Mouse (Mus musculus) ZHBTc4 (cell line): Measurements from ENCODE around the gene Ppp1ca.

ENCODE experiments used
- DNase-seq: peaks from one replicate; pipeline ENCODE4 v3.0.0-alpha.2; 2011; ENCODE audit warnings: low read depth, low spot score

The Ppp1ca gene

DNA sequence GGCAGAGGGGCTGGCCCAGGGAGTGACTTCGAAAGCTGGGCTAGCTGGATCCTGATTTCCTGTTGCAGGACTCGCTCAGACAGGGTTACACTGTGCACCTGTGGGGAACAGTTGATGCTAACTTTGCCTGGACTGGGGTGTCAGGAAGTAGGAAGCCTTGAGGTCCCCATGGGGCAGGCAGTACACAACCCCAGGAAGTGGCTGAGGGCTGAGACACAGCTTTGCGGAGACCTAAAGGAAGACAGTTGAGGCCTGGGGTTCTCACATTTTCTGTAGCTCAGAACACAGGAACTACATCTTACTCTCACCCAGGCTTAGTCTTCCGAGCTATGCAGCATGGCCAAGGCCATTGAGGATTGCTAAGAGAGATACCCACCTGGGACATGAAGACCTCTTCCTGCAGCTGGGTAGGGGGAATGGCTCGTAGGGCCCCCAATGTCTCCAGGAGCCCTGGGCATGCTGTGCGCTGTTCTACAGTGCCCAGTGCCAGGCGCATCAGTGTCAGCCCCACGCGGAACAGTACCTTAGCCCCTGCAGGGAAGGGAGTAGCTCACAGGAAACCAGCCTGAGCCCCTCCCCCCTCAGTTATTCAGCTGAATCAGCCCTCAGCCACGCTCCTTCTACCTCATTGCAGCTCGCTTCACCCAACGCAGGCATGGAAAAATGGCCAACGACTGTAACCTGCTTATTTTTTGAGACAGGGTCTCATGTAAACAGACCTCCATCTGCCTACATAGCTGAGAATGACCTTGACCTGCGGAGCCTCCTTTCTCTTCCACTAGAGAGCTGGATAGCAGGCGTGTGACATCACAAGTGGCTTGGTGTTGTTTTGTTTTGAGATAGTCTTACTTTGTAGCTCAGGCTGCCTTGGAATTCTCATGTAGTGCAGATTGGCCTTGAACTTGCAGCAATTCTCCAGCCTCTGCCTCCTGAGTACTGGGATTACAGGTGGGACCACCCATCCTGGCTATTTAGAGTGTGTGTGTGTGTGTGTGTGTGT is 6.6 kb upstream of the Ppp1ca start:
- DNase-seq = peak; percentile 61

GRCm38 (mm10) chr19:4187303-4187702 is 4.6 kb upstream of the Ppp1ca start:
- no peak for DNase-seq

GRCm38 (mm10) chr19:4189051-4189620 is 2.7 kb upstream of the Ppp1ca start:
- no peak for DNase-seq

GRCm38 (mm10) chr19:4190831-4191334 is 982 bp upstream of the Ppp1ca start, which contains the start of gene Tbc1d10c:
Tbc1d10c (minus strand) TSS chr19:4191284.
- no peak for DNase-seq

DNA sequence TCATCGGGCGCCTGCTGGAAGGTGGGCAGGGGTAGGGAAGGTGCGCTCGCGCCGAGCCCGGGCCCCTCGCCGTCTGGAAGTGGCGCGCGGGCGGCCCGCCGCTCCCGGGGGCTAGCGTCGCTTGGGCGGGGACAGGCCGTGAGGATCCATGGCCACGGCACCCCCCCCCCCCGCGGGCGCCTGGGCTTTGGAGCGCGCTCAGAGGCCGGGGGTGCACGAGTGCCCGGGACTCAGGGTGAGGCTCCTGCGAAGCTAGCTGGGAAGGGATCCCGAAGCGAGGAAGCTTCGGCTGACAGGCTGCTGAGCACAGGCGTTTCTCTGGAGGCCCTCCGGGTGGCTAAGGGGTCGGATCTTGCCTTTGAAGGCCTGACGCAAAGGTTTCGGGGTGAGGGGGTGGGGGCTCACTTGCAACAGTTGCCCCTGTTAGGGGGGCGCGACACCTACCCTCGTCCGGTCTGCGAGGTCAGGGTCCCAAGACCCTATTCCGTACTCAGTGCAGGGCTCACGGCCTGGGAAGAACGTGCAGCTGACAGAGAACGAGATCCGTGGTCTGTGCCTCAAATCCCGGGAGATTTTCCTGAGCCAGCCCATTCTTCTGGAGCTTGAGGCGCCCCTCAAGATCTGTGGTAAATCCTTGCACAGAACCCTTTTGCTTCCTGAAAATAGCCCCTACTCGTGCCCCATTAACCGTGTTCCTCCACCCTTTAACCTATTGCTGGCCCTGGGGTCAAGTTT is 553 bp downstream of the Ppp1ca start:
- no peak for DNase-seq

DNA sequence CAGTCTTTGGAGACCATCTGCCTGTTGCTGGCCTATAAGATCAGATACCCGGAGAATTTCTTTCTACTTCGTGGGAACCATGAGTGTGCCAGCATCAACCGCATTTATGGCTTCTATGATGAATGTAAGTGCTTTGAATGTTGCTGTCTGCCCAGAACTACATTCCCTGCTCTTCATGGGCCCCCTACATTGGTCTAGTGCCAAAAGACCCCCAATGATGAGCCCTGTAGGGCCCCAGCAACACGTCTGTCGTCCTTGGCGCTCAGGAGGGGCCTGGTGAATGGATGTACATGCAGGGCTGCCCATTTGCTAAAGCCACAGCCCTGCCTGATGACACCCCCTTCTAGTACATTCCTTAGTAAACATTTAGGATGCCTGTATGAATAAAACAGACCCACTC is 1.3 kb downstream of the Ppp1ca start:
- no peak for DNase-seq

DNA sequence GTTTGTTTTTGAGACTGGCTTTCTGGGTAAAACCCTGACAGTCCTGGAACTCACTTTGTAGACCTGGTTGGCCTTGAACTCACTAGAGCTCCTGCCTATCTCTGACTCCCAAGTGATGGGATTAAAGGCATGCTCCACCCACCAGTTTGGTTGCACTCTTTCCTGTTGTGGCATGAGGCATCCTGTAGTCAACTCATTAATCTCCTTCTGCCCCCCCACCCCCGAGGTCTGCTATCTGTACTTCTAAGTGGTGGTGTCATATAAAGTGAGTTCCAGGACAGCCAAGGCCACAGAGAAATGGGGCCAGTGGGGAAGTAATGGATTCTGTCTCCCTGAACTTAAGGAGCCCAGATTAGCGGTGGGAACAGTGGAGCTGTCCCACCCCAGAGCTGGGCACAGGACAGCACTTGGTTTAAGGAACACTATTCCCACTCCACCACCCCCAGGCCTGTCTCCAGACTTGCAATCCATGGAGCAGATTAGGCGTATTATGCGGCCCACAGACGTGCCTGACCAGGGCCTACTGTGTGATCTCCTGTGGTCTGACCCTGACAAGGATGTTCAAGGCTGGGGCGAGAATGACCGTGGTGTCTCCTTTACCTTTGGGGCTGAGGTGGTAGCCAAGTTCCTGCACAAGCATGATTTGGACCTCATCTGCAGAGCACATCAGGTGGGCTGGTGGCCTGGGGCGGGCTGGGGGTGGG is 2.3 kb downstream of the Ppp1ca start:
- no peak for DNase-seq

GRCm38 (mm10) chr19:4194776-4195650 is 3.1 kb downstream of the Ppp1ca start:
- DNase-seq = no peak

DNA sequence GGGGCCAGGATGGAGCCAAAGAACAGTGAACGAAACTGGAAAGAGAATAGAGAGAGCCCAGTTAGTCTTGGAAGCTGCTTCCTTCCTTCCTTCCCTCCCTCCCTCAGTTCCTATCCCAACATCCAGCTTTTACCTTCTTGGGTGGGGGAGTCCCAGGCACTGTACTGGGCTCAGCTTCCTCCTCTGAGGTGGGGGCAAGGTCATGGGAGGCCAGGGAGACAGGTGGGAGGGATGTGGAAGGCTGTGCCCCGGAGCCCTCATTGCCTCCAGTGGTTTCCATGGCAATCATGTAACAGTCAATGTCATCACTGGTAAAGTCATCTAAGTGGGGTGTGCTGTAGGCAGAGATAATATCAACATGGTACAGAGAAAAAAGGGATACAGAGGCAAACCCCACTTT is 4.2 kb downstream of the Ppp1ca start:
- DNase-seq = no peak

GRCm38 (mm10) chr19:4196548-4196947 is 4.7 kb downstream of the Ppp1ca start:
- no peak for DNase-seq

DNA sequence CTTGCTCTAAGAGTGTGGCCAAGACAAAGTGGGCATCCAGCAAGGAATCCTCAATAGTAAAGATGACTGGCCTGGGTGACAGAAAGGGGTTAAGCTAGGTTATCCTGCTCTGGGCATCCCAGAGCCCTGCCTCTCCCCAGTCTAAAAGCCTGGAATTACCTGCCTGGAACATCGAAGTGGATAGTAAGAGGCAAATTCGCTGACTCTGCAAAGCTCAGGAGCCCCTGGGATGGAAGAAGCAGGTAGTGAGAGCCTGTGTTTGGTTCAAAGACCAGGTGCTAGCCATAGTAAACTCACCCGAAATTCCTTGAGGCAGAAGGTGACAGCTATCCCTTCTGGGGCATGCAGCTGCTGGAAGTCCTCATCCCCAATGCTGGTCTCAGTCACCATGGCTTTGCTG is 5.3 kb downstream of the Ppp1ca start:
- DNase-seq = no peak

- peak; percentile 99 for DNase-seq
Measured at GRCm38 (mm10) chr19:4201291-4201909, 9.5 kb downstream of the Ppp1ca start, which contains the start of gene Rad9a. Rad9a (minus strand) TSS chr19:4201662.

DNA sequence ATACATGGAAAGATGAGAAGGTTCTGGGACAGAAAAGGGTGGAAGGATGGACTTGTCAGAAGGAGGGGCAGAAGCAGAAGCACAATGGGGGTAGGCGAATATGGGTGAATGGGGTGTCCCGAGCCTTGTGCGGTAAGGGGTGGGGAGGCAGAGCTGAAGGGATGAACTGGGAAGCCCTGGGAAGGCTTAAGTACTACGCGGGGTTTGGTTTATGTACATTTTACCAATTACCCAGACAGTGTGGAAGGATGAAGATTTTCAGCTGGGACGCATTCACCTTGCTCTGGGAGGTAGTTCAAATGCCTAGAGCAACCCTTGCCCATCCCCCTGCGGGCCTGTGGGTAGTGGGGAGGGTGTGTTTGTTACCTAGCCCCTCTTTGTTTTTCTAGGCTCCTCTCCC is 10.3 kb downstream of the Ppp1ca start:
- no peak for DNase-seq

GRCm38 (mm10) chr19:4203148-4203547 is 11.3 kb downstream of the Ppp1ca start:
- no peak for DNase-seq

DNA sequence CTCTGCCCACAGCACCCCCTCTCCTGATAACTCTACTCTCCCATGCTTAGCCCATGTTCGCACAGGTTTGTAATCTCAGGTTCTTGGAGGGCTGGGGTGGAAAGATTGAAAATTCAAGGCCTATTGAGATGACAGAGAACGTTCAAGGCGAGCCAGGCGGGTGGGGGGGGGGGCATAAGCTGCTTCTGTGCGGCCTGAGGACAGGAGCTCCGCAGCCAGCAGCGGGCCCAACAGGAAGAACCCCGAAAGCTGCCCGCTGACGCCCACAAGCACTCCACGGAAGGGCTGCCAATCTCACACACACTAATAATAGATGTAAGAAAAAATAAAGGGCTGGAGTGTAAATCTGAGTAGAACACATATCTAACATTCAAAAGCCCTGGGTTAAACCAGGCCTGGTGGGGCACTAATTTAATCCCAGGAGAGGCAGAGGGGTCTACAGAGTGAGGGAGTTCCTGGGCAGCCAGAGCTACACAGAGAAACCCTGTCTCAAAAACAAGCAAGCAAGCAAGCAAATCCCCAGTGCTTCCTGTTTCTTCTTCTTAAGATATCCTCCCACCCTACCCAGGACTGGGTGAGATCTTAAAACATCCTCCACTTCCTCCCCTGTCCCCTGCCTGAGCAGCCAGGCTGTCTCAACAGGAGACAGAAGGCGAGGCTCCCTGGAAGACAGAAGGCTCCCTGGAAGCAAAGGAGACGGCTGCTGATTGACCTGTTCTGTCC is 11.9 kb downstream of the Ppp1ca start:
- DNase-seq = no peak

- DNase-seq = no peak
Measured at GRCm38 (mm10) chr19:4204889-4205288, 13.0 kb downstream of the Ppp1ca start.

DNA sequence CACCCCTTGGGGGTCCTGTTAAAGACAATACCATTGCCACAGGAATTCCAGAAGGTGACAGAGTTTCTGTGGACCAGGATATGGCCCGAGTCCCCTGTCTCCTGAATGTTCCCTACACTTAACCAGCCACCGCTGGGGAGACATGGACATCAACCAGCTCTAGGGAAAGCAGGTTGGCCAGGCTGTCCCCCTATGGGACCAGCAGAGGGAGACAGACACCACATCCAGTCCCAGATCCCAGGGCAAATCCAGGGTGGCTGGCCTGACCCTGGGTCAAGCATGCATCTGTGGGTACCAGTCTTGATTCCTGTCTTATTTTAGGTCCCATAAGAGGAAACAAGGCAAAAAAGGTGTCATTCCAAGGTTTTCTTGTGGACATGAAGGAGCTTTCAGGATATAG is 15.1 kb downstream of the Ppp1ca start:
- peak; percentile 83 for DNase-seq

- DNase-seq = no peak
Measured at GRCm38 (mm10) chr19:4208563-4208962, 16.7 kb downstream of the Ppp1ca start.

GRCm38 (mm10) chr19:4211891-4212588 is 20.2 kb downstream of the Ppp1ca start:
- no peak for DNase-seq
